Mouse (Mus musculus): ENCODE measurements around the gene Mtf1.

Gene Mtf1

DNA sequence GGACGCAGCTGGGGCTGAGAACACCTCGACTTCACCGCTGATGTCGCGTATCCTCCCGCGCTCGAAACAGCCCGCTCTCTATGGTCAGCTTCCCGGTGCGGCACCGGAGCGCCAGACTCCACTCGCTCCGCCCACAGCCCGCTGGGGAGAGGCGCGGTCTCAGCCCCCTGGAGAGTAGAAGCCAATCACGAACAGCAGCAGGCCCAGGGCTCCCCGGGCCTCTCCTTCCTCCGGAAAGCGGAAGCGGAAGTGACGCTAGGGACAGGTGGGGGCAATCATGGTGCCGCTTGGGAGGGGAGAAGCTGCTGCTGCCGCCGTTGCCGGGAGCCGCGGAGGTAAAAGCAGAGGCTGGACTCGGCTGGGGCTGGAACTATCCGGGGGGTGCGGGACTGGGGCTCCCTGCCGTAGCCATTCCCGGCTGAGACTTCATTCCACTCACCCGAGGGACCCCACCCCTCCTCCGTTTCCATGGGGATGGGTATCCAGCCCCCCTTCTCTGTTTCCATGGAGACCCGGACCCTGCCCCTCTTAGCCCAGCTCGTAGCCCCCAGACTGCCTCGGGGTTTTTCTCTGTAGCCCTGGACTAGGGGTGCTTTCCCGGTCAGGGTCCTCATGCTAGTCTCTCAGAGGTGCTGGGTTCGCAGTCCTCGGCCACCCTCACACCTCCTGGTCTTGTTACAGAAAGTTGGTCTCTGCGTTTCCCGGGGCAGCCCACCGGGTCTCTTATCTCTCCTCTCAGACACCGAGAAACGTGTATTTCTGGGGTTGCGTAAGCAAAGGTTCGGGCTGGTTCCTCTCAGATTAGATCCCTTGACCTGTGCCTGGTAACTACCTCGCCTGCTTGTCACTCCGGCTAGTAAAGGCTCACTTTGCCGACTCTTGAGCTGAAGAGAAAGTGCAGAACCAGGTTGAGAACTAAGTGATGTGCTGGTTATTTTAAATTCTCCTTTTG lies 681 bp downstream of the Mtf1 start:
- peak; percentile 97 to 98 for DNase-seq (ENCODE audit: low spot score in 2 of 2)

DNA sequence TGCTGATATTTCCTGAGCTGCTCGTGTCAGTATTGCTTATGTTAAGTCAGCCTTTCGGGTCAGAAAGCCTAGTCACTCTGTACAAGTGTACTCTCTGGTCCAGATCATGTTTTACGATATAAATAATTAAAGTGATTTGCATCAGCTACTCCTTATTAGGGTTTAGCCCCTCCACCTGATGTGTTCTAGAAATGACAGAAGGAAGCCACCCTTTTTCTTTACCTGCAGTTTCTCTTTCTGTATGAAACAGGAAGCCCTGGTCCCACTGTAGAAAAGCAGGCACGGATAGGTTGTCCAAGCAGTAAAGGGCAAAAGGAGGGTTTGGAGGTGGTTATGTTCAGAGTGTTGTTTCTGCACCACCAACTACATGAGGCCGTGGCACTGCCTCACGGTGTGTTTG lies 1.5 kb downstream of the Mtf1 start:
- no peak for DNase-seq (ENCODE audit: low spot score in 2 of 2)

DNA sequence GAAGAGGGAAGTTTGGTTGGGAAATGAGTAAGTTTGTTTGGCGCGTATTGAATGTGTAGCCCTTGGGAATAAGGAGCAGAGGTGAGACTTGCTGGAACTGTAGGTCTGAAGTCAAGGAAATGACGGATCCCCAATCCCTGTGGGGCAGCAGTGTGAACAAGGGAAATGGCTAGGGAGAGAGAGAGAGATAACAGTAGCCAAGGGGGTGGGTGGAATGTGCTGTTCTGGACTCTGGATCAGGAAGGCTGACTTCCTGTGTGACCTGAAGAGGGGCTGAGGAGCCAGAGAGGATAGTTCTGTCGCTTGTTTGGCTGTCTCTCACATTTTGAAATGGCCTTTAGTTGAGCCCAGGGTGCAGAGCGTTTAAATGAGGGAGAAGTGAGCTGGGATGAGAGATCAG lies 6.6 kb downstream of the Mtf1 start:
- DNase-seq (ENCODE audit: low spot score in 2 of 2): no peak

DNA sequence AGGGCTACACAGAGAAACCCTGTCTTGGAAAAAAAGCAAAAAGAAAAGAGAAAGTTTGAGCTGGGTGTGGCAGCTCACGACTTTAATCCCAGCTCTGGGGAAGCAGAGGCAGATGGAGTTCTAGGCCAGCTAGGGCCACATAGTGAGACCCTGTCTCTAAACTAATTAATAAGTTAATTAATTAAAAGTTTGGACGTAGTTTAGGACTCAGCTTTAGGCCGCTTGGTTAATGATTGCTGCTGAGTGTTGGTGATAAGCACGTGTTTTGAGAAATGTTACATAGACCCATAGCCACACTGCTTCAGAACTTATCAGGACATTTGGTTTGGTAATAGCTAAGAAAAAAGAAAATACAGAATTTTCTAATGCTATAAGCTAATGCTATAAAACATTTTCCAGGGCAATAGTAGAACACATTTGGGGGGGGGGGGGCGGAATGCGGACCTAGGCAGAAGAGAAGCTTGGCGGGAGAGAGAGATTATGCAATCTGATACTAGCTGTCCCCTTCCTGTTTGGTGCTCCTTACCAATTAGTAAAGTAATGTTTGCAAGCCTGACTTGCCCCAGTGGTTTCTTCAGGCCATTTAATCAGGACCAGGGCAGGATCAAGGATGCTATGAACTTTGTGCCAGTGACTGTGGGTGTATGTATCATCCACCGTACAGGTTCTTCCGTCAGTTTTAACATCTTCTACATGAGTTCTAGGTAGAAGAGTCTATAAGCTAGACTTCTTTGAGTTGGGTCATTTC lies 7.4 kb downstream of the Mtf1 start:
- no peak for DNase-seq (ENCODE audit: low spot score in 2 of 2)

DNA sequence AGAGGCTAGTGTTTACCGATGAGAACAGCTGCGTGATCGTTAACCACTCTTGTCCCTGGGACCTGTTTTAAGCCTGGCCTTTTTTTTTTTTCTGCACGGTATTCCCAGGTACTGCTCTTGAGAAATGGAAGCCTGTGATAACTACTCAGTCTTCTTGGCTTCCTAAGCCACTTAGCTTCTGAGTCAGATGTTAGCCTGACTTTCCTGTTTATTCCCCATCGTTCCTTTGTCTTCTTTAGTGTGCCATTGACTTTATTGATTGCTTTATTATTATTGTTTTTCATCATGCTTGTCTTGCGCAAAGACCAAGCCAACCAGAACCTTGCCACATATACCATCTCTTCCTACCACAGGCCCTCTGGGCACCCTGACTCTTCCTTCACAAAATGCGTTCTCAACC lies 8.2 kb downstream of the Mtf1 start:
- no peak for DNase-seq (ENCODE audit: low spot score in 2 of 2)

DNA sequence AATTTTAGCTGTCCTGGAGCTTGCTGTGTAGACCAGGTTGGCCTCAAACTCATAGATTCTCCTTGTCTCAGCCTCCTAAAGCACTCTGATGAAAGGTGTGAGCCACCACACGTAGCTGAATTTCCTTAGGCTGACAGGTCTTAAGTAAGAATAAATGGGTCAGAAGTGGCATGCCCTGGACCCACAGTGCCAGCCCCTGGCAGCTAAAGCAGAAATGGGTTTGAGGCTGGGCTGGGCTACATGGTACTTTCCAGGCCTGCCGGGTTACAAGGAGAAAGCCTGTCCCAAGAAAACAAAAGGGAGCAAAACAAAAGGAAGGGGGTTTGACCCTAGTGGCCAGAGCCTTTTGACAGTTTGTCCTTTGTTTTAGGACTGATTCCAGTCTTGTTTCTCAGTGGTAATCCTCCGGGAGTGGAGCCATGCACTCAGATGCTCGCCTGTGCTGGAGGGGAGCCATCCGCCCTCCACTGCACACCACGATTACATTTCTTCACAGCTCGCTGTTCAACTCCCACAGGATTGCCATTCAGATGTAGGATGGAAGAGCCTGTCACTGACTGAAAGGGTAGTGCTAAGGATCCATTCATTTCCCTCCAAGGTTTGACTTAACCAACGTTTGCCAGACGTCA lies 9.6 kb downstream of the Mtf1 start:
- no peak for DNase-seq (ENCODE audit: low spot score in 2 of 2)

DNA sequence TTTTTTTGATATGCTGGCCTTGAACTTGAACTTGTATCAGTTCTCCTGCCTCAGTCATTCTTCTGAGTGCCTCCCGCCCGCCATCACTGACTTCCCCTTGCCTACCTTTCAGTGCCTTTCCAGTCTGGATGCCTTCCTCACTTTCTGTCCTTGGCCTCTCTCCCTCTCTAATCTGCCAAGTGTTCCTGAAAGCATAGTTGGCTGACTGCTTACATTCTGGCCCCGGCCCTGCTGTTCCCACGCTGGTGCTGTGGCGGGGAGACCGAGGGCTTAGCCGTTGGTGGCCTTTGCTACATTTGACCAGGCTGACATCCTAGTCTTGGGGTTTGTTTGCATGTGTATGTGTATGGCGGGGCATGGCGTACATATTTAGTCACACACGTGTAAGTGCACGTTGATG lies 14.0 kb downstream of the Mtf1 start:
- DNase-seq (ENCODE audit: low spot score in 2 of 2): no peak

DNA sequence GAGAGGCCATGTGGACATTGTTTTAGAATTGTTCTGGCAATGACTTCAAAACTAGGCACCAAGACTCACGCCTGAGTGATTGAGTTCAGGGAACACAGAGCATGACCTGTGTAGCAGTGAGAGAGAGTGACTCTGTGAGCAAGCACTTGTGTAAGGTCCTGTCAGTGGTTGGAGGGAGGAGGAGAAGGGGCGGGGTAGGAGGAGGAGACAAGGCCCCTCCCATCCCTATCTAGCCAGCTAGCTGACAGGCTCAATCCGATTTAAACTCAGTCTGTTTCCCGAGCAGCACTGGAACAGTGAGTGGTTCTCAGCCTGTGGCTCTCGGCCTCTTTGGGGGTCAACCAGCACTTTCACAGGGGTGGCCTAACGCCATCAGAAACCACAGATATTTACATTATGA lies 15.9 kb downstream of the Mtf1 start:
- DNase-seq (ENCODE audit: low spot score in 2 of 2): no peak

DNA sequence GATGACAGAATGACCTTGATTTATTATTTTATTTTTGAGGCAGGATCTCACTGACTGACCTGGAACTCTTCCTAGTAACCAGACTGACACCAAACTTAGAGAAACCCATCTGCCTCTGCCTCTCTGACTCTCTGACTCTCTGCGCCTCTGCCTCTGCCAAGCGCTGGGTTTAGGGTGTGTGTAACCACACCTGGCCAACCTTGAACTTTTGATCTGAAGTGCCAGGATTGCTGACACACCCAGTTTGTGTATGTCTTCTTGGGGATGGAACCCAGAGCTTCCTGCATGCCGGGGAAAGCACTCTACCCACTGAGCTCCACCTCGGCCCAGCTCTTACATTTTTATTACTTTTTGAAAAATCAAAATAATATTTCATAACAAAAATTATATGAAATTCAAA lies 16.9 kb downstream of the Mtf1 start:
- no peak for DNase-seq (ENCODE audit: low spot score in 2 of 2)

DNA sequence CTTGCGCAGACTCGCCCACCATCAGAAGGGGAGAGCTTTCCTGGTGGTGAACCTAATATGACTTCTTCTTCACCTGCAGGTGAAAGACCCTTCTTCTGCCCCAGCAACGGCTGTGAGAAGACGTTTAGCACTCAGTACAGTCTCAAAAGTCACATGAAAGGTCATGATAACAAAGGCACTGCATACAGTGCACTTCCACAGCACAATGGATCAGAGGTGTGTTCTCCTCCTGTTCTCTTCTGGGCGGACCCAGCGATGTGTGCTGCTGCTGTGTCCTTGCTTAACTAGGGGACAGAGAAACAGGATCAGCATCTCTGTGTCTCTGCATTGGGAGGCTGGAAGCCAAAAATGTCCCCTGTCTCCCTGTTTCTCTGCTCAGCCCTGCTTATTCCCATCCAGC lies 23.1 kb downstream of the Mtf1 start:
- DNase-seq (ENCODE audit: low spot score in 2 of 2): no peak

DNA sequence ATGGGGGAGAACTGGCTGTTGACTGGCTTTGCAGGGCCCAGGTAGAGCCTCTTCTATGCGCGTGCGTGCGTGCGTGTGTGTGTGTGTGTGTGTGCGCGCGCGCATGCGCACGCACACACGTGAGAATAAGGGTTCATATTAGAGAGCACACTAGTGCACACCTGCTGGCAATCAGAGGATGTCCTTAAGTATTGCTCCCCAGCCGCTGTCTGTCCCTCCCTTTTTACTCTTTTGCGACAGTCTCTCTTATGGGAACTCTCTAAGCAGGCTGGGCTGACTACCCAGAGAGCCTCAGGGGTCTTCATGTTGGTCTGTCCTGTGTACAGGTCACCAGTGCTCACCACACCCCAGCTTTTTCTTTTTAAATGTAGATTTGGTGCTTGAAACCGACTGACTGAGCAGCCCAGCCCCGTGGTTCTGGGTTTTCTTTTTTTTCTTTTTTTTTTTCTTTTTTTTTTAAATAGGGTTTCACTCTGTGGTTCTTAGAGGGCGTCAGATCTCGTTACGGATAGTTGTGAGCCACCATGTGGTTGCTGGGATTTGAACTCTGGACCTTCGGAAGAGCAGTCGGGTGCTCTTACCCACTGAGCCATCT lies 23.6 kb downstream of the Mtf1 start:
- no peak for DNase-seq (ENCODE audit: low spot score in 2 of 2)

DNA sequence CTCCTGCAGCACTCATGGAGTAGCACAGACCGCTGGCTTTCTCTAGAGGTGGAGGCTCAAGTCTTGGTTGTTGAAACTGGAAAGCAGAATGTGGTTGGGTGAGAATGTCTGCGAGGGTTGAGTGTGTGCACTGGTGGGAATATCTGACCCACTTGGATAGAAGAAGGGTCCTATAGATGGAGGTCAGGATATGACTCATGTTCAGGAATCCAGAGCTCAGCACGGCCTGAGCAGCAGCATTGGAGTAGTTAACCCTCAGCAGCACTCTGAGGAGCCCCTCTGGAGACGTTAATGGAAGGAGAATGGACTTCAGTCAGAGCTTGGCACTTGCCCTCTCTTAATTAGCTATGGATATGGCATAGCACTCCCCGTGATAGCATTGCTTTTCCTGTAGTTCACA lies 27.8 kb downstream of the Mtf1 start:
- DNase-seq (ENCODE audit: low spot score in 2 of 2): no peak

DNA sequence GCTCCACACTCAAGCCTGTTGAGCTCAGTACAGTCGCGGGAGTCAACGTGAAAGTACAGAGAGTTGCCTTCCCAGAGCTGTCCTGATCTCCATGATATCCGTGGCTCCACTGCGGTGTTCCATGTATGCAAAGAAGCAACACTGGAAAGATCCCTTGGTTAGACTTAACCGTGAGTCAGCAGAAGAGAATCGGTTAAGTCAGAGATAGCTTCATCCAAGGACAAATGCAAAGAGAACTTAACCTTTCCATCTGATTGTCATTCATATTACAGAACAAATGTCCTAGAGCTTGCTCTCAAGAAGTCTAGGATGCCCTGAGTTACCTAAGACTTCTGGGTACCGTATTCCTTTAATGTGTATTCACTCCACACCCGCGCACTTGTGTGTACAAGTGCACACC lies 30.9 kb downstream of the Mtf1 start:
- no peak for DNase-seq (ENCODE audit: low spot score in 2 of 2)

DNA sequence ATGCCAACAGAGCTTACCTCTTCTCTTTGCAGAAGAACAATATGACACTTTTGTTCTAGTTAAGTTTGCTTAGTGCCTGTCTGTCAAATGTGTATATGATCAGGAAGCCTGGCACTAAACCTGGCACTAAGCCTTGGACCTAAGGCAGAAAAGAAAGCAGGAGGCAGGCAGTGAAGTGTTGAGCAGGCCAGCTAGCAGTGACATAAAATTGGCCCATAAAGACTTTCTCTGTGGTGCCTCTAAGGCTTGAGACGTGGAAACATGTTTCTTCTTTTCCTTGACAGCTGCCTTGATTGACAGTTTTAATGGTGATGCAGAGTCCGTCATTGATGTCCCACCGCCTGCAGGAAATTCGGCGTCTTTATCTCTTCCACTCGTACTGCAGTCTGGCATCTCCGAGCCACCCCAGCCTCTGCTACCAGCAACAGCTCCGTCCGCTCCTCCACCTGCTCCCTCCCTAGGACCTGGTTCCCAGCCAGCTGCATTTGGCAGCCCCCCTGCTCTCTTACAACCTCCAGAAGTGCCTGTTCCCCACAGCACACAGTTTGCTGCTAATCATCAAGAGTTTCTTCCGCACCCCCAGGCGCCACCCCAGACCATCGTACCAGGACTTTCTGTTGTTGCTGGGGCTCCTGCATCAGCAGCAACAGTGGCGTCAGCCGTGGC lies 36.3 kb downstream of the Mtf1 start:
- no peak for DNase-seq (ENCODE audit: low spot score in 2 of 2)

DNA sequence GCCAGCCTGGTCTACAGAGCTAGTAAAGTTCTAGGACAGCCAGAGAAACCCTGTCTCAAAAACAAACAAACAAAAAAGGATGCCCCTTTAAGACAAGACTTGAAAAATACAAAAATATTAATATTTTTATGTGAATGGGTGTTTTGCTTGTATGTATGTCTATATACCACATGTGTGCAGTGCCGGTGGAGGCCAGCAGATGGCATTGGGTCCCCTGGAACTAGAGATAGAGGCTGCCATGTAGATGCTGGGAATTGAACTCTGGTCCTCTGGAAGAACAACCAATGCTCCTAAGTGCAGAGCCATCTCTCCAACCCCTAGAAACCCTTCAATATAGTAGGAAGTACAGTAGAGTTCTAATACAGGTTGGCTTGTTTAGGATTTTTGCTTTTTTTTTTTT lies 39.1 kb downstream of the Mtf1 start:
- DNase-seq (ENCODE audit: low spot score in 2 of 2): no peak

DNA sequence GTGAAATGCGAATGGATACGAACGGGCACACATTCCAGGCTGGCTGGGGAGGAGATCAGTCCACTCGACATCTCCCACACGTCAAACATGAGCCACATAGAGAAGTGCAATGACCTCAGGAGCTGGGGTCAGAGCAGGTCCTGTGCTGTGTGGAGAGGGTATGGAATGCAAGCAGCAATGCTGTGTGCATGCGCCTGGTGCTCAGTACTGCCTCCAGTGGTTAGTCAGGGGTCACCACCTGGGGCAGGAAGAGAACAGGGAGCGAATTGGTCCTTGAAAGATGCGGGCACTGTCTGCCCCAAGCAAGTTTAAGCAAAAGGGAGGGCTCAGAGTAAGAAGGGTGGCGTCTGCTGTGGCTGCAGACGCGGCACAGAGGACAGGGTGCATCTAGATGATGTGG lies 41.6 kb downstream of the Mtf1 start:
- DNase-seq (ENCODE audit: low spot score in 2 of 2): peak in 1 of 2 experiments; percentile 47

DNA sequence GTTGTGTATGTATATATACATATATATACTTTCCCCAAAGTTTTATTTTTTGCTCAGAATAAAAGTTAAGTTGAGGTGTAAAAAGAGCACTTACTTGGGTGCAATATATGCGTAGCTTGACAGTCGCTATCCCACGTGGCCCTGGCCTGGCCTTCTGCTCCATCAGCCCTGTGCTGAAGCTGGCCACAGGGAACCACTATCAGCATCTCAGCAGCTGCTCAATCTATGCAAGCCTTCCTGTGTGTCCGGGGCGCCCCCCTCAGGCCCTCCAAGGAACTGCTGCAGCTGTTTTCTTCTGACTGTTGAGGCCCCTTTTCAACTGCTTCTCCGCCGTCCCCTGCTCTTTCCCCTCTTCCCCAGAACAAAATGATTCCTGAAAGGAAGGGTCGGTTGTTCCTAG lies 45.7 kb downstream of the Mtf1 start:
- DNase-seq (ENCODE audit: low spot score in 2 of 2): peak; percentile 60 to 78

DNA sequence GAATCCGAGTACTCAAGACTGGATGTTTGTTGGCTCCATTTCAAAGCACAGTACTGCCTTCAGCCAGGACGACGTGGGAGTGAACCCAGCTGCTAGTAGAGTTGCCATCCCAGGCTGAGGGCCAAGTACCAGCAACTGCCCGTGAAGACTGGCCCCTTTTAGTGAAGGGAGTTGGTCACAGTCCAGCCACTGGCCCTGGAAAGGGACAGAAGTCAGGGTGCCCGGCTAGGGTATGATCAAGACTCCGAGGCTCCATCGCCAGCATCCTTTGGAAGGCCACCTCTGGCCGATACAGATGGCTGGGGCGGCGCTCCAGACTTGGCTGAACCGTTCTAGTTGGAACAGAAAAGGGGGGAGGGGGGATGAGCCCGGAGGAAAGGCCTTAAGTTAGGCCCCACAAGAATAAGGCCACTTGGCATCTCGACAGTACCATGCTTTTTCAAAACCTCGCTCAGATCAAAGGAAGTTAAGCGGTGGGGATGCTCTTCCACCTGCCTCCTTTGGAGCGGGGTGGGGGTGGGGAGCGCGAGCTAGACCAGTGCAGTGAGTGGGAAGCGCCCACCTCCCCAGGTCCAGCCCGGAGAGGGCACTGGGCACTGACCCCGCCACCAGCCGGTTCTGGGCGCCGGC lies 47.8 kb downstream of the Mtf1 start:
- peak in 1 of 2 experiments; percentile 29 for DNase-seq (ENCODE audit: low spot score in 2 of 2)

DNA sequence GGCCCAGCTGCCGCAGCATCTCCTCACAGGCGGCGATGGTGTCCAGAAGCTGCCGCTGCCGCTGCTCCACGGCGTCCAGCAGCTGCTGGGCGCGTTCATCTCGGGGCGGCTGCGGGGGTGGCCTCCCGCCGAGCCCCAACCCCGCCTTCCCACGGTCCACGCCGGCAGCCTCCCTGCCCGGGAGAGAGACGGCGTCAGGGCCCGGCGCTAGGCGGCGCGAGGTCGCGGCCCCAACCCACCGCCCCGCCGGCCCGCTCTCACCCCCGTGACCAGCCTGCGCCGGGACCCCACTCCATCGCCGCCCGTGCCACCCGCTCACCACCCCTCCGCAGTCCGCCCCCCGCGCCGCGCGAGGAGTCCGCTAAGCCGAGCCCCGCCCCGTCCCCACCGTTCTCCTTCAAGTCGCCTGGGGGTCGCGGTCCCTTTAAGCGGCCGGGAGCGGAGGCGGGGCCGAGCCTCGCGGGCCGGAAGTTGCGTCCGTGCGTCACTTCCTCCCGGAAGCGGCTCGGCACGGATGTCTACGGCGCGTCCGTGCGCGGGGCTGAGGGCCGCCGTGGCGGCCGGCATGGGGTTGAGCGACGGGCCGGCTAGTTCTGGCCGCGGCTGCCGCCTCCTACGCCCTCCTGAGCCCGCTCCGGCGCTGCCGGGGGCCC lies 48.5 kb downstream of the Mtf1 start, which contains the start of gene Yrdc:
Gene Yrdc, plus strand, starts transcription at position 419 of the 653 bp plus-strand sequence.
- DNase-seq (ENCODE audit: low spot score in 2 of 2): peak; percentile 90 to 92

DNA sequence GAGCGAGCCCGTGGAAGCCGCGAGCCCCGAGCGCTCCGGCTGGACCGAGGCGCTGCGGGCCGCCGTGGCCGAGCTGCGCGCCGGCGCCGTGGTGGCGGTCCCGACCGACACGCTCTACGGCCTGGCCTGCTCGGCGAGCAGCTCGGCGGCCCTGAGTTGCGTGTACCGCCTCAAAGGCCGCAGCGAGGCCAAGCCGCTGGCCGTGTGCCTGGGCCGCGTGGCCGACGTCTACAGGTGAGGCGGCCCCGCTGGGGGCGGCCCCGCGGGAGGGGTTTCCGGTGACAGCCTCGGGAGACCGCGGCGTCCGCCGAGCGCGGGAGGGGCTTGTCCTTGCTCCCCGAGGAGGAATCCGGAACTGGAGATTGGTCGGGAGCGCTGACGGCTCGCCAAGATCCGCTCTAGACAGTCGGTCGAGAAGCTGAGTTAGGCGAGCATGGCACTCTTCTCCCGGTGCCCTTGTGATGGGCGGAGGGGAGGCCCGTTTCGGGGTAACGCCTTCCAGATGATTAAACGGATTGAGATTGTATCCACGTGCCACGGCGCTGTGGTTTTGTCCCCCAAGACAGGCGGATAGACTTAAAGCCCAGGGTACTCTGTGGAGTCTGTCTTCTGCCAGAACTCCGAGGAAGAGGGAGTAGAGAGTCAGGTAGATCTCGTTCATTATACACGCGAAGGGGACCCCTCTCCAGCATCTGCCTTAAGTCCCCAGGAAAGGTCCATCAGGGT lies 49.2 kb downstream of the Mtf1 start, which contains the start of gene 1110065P20Rik:
Gene 1110065P20Rik, minus strand, starts transcription at position 264 of the 726 bp plus-strand sequence.
- peak; percentile 68 to 70 for DNase-seq (ENCODE audit: low spot score in 2 of 2)
